Mouse (Mus musculus) heart, embryonic 12.5 days (tissue): ENCODE data around the gene Ppl. TPM values are rescaled to one million over a fixed set of nuclear protein-coding genes. Genes with fewer than 3 reads are reported as not detected.

Experiments used
- ATAC-seq: fragments of 200-750 bp; cut with Nextera tagmentation; 2 replicates; pipeline ENCODE4 v1.8.0; 2017; ENCODE audit warnings: moderate TSS enrichment, moderate library complexity; ENCODE audit not compliant: insufficient number of reproducible peaks, low FRiP score
- H3K27ac ChIP-seq: fragments of 300-500 bp; sonication (generic); 2 replicates; pipeline ENCODE4 v1.5.1; 2016; ENCODE audit warnings: mild to moderate bottlenecking, moderate library complexity; ENCODE audit not compliant: poor library complexity, severe bottlenecking
- H3K27me3 ChIP-seq: fragments of 300-500 bp; sonication (generic); replicated peaks from 2 replicates; pipeline ENCODE4 v1.6.1; 2016; ENCODE audit warnings: mild to moderate bottlenecking, moderate library complexity
- H3K36me3 ChIP-seq: fragments of 300-500 bp; sonication (generic); 2 replicates; pipeline ENCODE4 v1.6.1; 2016; ENCODE audit warnings: mild to moderate bottlenecking, moderate library complexity
- H3K4me1 ChIP-seq: fragments of 300-500 bp; sonication (generic); replicated peaks from 2 replicates; pipeline ENCODE4 v1.6.1; 2016; ENCODE audit warnings: mild to moderate bottlenecking
- H3K4me2 ChIP-seq: fragments of 300-500 bp; sonication (generic); 2 replicates; pipeline ENCODE4 v1.6.1; 2016; ENCODE audit warnings: mild to moderate bottlenecking, moderate library complexity
- H3K4me3 ChIP-seq: fragments of 300-500 bp; sonication (generic); 2 replicates; pipeline ENCODE4 v1.5.1; 2016; ENCODE audit warnings: mild to moderate bottlenecking
- H3K9ac ChIP-seq: fragments of 300-500 bp; sonication (generic); 2 replicates; pipeline ENCODE4 v1.6.1; 2016; ENCODE audit warnings: mild to moderate bottlenecking, moderate library complexity
- H3K9me3 ChIP-seq: fragments of 300-500 bp; sonication (generic); replicated peaks from 2 replicates; pipeline ENCODE4 v1.6.1; 2016; ENCODE audit warnings: mild to moderate bottlenecking, moderate library complexity
- WGBS: fragments of 180-500 bp; shearing (Covaris S2); methylation state at CpG from one replicate; pipeline ENCODE4 v1.1.7; 2016; 5-methylcytosine and 5-hydroxymethylcytosine counted together
- polyA plus RNA-seq: library from polyadenylated mRNA; unstranded; fragments of >200 nt; fragmentation: Nextera tagmentation; extraction: Ambion mirVana; gene quantifications from 2 replicates; pipeline ENCODE4 v1.2.1, GENCODE M21; 2016

The Ppl gene
- polyA plus RNA-seq, 1 experiment from 2014 or later: 2.1 TPM

GRCm38 (mm10) chr16:5123476-5123875 is 8.7 kb downstream of the Ppl start:
- Histone ChIP-seq H3K36me3 (no peaks in the 10 kb centered on the region), H3K4me3 (no peak overlapping the region), H3K27ac (no peak overlapping the region), H3K9ac (no peak overlapping the region), H3K4me1 (no peaks in the 10 kb centered on the region), H3K9me3 (no peaks in the 10 kb centered on the region), H3K4me2 (no peak overlapping the region), H3K27me3 (peaks cover 66% of the 10 kb centered on the region)
- ATAC-seq: no peak
- 65% methylated on average over 6 of the region's 6 CpGs for WGBS

- H3K9ac ChIP-seq: no peak overlapping the region
- no peaks in the 10 kb centered on the region for H3K36me3 ChIP-seq
- no peaks in the 10 kb centered on the region for H3K9me3 ChIP-seq
- H3K4me3 ChIP-seq: no peak overlapping the region
- no peak overlapping the region for H3K4me2 ChIP-seq
- no peak overlapping the region for H3K27ac ChIP-seq
- peaks cover 5% of the 10 kb centered on the region; the same call in 1 of the 2 replicates for H3K4me1 ChIP-seq
- WGBS: 70% methylated on average over 4 of the region's 4 CpGs
- ATAC-seq: no peak
- peaks cover 46% of the 10 kb centered on the region for H3K27me3 ChIP-seq
These were observed 12.4 kb downstream of the Ppl start for GRCm38 (mm10) chr16:5119845-5120244.

DNA sequence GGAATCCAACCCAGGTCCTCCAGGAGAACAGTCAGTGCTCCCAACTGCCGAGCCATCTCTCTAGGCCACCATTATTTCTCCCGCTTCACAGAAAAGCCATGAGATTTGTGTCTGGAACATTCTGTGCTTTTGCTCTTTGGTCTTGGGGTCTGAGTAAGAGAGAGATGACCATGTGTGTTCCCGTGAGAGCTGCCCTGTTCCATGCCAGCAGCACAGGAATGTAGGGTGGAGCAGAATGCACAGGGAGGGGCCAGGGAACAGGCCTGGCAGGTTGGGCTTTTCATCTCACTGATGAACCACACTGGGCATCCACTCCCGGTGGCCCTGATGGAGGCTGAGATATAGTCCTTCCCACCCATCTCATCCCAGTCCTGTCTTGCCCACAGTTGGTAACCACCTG is 12.8 kb downstream of the Ppl start:
- peaks cover 46% of the 10 kb centered on the region for H3K27me3 ChIP-seq
- WGBS: 77% methylated on average over 4 of the region's 4 CpGs
- peaks cover 5% of the 10 kb centered on the region for H3K4me1 ChIP-seq
- no peak overlapping the region for H3K4me3 ChIP-seq
- no peak overlapping the region for H3K9ac ChIP-seq
- no peak overlapping the region for H3K4me2 ChIP-seq
- H3K27ac ChIP-seq: no peak overlapping the region
- no peaks in the 10 kb centered on the region for H3K9me3 ChIP-seq
- H3K36me3 ChIP-seq: no peaks in the 10 kb centered on the region
- no peak for ATAC-seq

DNA sequence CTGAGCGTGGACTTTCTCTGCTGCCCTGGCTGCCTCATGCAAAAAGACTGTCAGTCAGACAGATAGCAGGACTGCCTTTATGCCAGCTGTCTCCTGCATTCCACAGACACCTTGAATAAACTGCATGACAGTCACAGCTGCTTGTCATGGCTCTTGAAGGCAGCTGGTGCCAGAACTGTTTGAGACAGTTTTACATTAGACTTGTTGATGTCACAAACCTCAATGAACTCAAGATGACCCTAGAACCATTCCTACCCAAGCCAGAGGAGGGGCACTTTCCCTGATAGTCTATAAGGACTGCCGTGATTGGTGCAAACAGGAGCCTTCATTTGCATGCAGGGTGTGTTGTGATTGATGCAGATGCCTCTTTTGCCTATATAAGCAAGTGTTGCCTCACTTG is 18.6 kb downstream of the Ppl start:
- H3K9ac ChIP-seq: no peak overlapping the region
- H3K27me3 ChIP-seq: 0 out of 2 replicates have a peak, but pooled peaks cover 8% of the 10 kb centered on the region
- no peak overlapping the region for H3K4me3 ChIP-seq
- ATAC-seq: no peak
- no peak overlapping the region for H3K27ac ChIP-seq
- no peaks in the 10 kb centered on the region for H3K9me3 ChIP-seq
- 48% methylated on average over 2 of the region's 2 CpGs for WGBS
- H3K4me1 ChIP-seq: peaks cover 32% of the 10 kb centered on the region
- no peak overlapping the region for H3K4me2 ChIP-seq
- no peaks in the 10 kb centered on the region for H3K36me3 ChIP-seq

GRCm38 (mm10) chr16:5113002-5113550 is 19.1 kb downstream of the Ppl start:
- no peak overlapping the region for H3K27ac ChIP-seq
- peaks cover 32% of the 10 kb centered on the region for H3K4me1 ChIP-seq
- H3K4me3 ChIP-seq: no peak overlapping the region
- H3K9me3 ChIP-seq: peaks cover 4% of the 10 kb centered on the region; the same call in 1 of the 2 replicates
- H3K4me2 ChIP-seq: no peak overlapping the region
- H3K36me3 ChIP-seq: no peaks in the 10 kb centered on the region
- 0 out of 2 replicates have a peak, but pooled peaks have one; percentile 41 for ATAC-seq
- H3K9ac ChIP-seq: no peak overlapping the region
- 0 out of 2 replicates have a peak, but pooled peaks cover 8% of the 10 kb centered on the region for H3K27me3 ChIP-seq
- WGBS: 57% methylated on average over 4 of the region's 4 CpGs

- Histone ChIP-seq H3K9me3 (peaks cover 6% of the 10 kb centered on the region; the same call in 1 of the 2 replicates), H3K4me2 (no peak overlapping the region), H3K9ac (no peak overlapping the region), H3K4me3 (no peak overlapping the region), H3K27me3 (0 out of 2 replicates have a peak, but pooled peaks cover 8% of the 10 kb centered on the region), H3K4me1 (peaks cover 32% of the 10 kb centered on the region), H3K27ac (no peak overlapping the region), H3K36me3 (no peaks in the 10 kb centered on the region)
- ATAC-seq: no peak
- 85% methylated on average over 3 of the region's 3 CpGs for WGBS
These were observed 21.2 kb downstream of the Ppl start for GRCm38 (mm10) chr16:5111021-5111420.

GRCm38 (mm10) chr16:5109877-5110276 is 22.3 kb downstream of the Ppl start:
- H3K27me3 ChIP-seq: 0 out of 2 replicates have a peak, but pooled peaks cover 8% of the 10 kb centered on the region
- no peak overlapping the region for H3K4me3 ChIP-seq
- peaks cover 27% of the 10 kb centered on the region for H3K4me1 ChIP-seq
- H3K27ac ChIP-seq: no peak overlapping the region
- 76% methylated on average over 7 of the region's 7 CpGs for WGBS
- no peaks in the 10 kb centered on the region for H3K36me3 ChIP-seq
- ATAC-seq: no peak
- peaks cover 6% of the 10 kb centered on the region; the same call in 1 of the 2 replicates for H3K9me3 ChIP-seq
- H3K9ac ChIP-seq: no peak overlapping the region
- no peak overlapping the region for H3K4me2 ChIP-seq

- Histone ChIP-seq H3K4me2 (no peak overlapping the region), H3K36me3 (no peaks in the 10 kb centered on the region), H3K27me3 (peaks cover 11% of the 10 kb centered on the region; the same call in 1 of the 2 replicates), H3K4me3 (no peak overlapping the region), H3K9me3 (no peaks in the 10 kb centered on the region), H3K27ac (no peak overlapping the region), H3K4me1 (no peaks in the 10 kb centered on the region), H3K9ac (no peak overlapping the region)
- 66% methylated on average over 6 of the region's 6 CpGs for WGBS
- no peak for ATAC-seq
These were observed 31.2 kb downstream of the Ppl start for GRCm38 (mm10) chr16:5101000-5101399.

GRCm38 (mm10) chr16:5096504-5096903 is 35.7 kb downstream of the Ppl start:
- H3K4me3 ChIP-seq: no peak overlapping the region
- H3K36me3 ChIP-seq: no peaks in the 10 kb centered on the region
- no peak overlapping the region for H3K9ac ChIP-seq
- H3K27ac ChIP-seq: no peak overlapping the region
- H3K27me3 ChIP-seq: no peaks in the 10 kb centered on the region
- no peak overlapping the region for H3K4me2 ChIP-seq
- H3K9me3 ChIP-seq: no peaks in the 10 kb centered on the region
- H3K4me1 ChIP-seq: no peaks in the 10 kb centered on the region
- no peak for ATAC-seq
- 78% methylated on average over 8 of the region's 8 CpGs for WGBS

GRCm38 (mm10) chr16:5093285-5093684 is 38.9 kb downstream of the Ppl start:
- ATAC-seq: no peak
- WGBS: 81% methylated on average over 5 of the region's 5 CpGs
- peaks cover 9% of the 10 kb centered on the region for H3K4me1 ChIP-seq
- H3K27me3 ChIP-seq: no peaks in the 10 kb centered on the region
- no peak overlapping the region for H3K4me3 ChIP-seq
- peaks cover 4% of the 10 kb centered on the region; the same call in 1 of the 2 replicates for H3K36me3 ChIP-seq
- H3K4me2 ChIP-seq: no peak overlapping the region
- H3K27ac ChIP-seq: no peak overlapping the region
- no peaks in the 10 kb centered on the region for H3K9me3 ChIP-seq
- H3K9ac ChIP-seq: no peak overlapping the region

GRCm38 (mm10) chr16:5089021-5089420 is 43.2 kb downstream of the Ppl start:
- Histone ChIP-seq H3K4me1 (peaks cover 9% of the 10 kb centered on the region), H3K27ac (no peak overlapping the region), H3K36me3 (peaks cover 45% of the 10 kb centered on the region), H3K9ac (no peak overlapping the region), H3K27me3 (no peaks in the 10 kb centered on the region), H3K4me3 (no peak overlapping the region), H3K4me2 (no peak overlapping the region), H3K9me3 (no peaks in the 10 kb centered on the region)
- no peak for ATAC-seq
- WGBS: 56% methylated on average over 10 of the region's 10 CpGs

DNA sequence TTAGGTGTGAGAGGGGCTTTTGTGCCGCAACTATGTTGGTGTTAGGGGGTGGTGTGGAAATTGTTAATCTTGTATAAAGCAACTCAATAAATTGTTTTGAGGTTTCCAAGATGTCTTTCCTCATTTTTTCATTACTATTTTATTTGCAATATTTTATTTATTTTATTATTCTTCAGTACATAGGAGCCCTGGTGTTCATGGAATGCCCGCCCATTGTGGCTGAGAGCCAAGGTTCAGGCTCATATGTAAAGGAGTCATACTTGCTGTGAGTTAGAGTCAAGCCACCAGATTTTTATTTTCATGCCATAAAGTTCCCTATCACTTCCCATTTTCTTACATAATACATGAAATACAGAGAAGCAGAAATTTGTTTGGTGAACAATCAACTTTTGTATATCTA is 46.0 kb downstream of the Ppl start:
- WGBS: 88% methylated on average over 2 of the region's 2 CpGs
- Histone ChIP-seq H3K4me2 (no peak overlapping the region), H3K4me1 (peaks cover 9% of the 10 kb centered on the region), H3K9ac (no peak overlapping the region), H3K9me3 (no peaks in the 10 kb centered on the region), H3K27ac (no peak overlapping the region), H3K4me3 (no peak overlapping the region), H3K36me3 (peaks cover 71% of the 10 kb centered on the region), H3K27me3 (no peaks in the 10 kb centered on the region)
- ATAC-seq: no peak
